Mouse (Mus musculus) limb, embryonic 15.5 days (tissue): ENCODE results near the gene Ap2s1. TPM values are rescaled to one million over a fixed set of nuclear protein-coding genes. Genes with fewer than 3 reads are reported as not detected.

Experiments
- ATAC-seq: fragments of 200-750 bp; cut with Nextera tagmentation; 2 replicates; pipeline ENCODE4 v1.8.0; 2017; ENCODE audit warnings: low read depth, moderate TSS enrichment; ENCODE audit not compliant: insufficient number of reproducible peaks, low FRiP score, low TSS enrichment
- H3K27ac ChIP-seq: fragments of 300-500 bp; sonication (generic); 2 replicates; pipeline ENCODE4 v1.5.1; 2015; ENCODE audit warnings: moderate library complexity, mild to moderate bottlenecking, inconsistent platforms
- H3K27me3 ChIP-seq: fragments of 300-500 bp; sonication (generic); 2 replicates; pipeline ENCODE4 v1.6.1; 2015; ENCODE audit warnings: inconsistent platforms
- H3K36me3 ChIP-seq: fragments of 300-500 bp; sonication (generic); 2 replicates; pipeline ENCODE4 v1.6.1; 2015; ENCODE audit warnings: inconsistent platforms
- H3K4me1 ChIP-seq: fragments of 300-500 bp; sonication (generic); 2 replicates; pipeline ENCODE4 v1.6.1; 2015; ENCODE audit warnings: inconsistent platforms
- H3K4me2 ChIP-seq: fragments of 300-500 bp; sonication (generic); 2 replicates; pipeline ENCODE4 v1.6.1; 2015; ENCODE audit warnings: mild to moderate bottlenecking, inconsistent platforms
- H3K4me3 ChIP-seq: fragments of 300-500 bp; sonication (generic); 2 replicates; pipeline ENCODE4 v1.5.1; 2015; ENCODE audit warnings: mild to moderate bottlenecking, inconsistent platforms
- H3K9ac ChIP-seq: fragments of 300-500 bp; sonication (generic); 2 replicates; pipeline ENCODE4 v1.6.1; 2015; ENCODE audit warnings: inconsistent platforms
- H3K9me3 ChIP-seq: fragments of 300-500 bp; sonication (generic); 2 replicates; pipeline ENCODE4 v1.6.1; 2016; ENCODE audit warnings: inconsistent platforms
- WGBS: fragments of 180-500 bp; shearing (Covaris S2); methylation state at CpG from one replicate; pipeline ENCODE4 v1.1.7; 2015; 5-methylcytosine and 5-hydroxymethylcytosine counted together
- polyA plus RNA-seq: library from polyadenylated mRNA; unstranded; fragments of >200 nt; fragmentation: Nextera tagmentation; extraction: Ambion mirVana; gene quantifications from 2 replicates; pipeline ENCODE4 v1.2.1, GENCODE M21; 2015

Gene Ap2s1
- polyA plus RNA-seq, 1 experiment from 2014 or later: 253 TPM

DNA sequence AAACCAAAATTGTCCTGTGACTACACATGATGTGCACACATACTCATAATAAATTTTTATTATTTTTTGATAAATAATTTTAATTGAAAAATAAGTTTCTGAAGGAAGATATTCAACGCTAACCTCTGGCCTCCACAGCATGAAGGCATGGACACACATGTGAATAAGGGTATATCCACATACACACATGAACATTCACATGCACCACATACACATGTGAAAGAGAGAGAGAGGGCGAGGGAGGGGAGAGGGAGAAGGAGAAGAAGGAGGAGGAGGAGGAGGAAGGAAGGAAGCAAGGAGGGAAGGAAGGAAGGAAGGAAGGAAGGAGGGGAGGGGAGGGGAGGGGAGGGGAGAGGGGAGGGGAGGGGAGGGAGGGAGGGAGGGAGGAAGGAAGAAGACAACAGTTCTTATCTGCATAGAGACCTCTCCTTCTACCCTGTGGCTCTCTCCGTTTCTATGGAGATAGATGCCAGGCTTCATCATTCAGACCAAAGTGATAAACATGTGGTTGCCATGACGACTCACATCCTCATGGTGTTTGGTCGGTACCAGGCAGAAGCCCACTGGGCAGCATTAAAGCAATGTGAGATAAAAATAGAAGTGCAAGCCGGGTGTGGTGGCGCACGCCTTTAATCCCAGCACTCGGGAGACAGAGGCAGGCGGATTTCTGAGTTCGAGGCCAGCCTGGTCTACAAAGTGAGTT, 20.8 kb downstream of the Ap2s1 start:
- Histone ChIP-seq H3K27me3 (no peaks in the 10 kb centered on the region), H3K36me3 (no peaks in the 10 kb centered on the region), H3K4me1 (peaks cover 11% of the 10 kb centered on the region), H3K9me3 (no peaks in the 10 kb centered on the region), H3K4me3 (no peak overlapping the region), H3K9ac (no peak overlapping the region), H3K27ac (no peak overlapping the region), H3K4me2 (no peak overlapping the region)
- WGBS: 79% methylated on average over 10 of the region's 11 CpGs
- no peak for ATAC-seq

DNA sequence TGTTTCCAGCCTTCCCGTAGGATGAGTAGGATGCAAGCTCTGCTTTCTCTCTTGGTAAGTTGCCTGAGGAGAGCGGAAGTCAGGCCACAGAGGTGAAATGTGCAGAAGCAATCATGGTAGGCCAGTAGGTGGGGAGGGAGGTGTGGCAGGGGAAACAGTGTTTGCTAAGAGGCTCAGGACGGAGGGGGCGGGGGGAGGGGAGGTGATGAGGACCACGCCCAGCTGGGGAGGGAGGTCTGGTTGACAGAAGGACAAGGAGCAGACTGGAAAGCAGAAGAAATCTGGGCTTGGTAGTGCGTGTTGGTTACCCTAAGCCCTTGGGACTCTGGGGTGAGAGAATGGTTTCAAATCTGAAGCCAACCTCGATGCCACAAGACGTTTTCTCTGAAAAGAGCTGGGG, 22.1 kb downstream of the Ap2s1 start:
- Histone ChIP-seq H3K27ac (peak overlapping the region; percentile 57; the same call in 1 of the 2 replicates), H3K27me3 (no peaks in the 10 kb centered on the region), H3K4me2 (no peak overlapping the region), H3K4me1 (peaks cover 11% of the 10 kb centered on the region), H3K9ac (no peak overlapping the region), H3K9me3 (no peaks in the 10 kb centered on the region), H3K36me3 (no peaks in the 10 kb centered on the region), H3K4me3 (no peak overlapping the region)
- no peak for ATAC-seq
- 22% methylated on average over 8 of the region's 8 CpGs for WGBS

DNA sequence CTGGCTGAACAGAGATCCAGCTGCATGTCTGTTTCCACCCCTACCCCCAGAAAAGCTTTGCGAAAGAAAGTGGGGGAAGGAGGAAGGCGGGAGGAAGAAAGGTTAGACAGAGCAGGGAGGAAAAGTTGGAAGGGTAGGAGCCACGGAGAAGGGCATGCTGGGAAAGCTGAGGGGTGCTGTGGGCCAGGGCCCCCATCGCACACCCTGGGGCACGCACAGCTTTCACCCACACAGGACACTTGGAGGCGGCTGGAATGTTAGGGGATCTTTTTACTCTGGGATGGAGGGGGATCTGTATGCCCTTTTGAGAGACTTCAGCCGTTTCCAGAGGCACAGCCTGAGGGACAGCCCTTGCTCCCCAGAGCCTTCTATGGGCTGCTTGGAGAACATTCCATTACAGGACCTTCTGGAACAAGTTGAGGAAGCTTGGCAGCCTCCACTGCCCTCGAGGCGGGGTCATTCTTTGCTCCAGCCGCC, 22.8 kb downstream of the Ap2s1 start:
- Histone ChIP-seq H3K27me3 (no peaks in the 10 kb centered on the region), H3K9ac (no peak overlapping the region), H3K27ac (peak overlapping the region; percentile 85), H3K4me1 (peaks cover 11% of the 10 kb centered on the region), H3K36me3 (no peaks in the 10 kb centered on the region), H3K9me3 (no peaks in the 10 kb centered on the region), H3K4me3 (no peak overlapping the region), H3K4me2 (peak overlapping the region; percentile 25; the same call in 1 of the 2 replicates)
- peak; percentile 57; the same call in 1 of the 2 replicates for ATAC-seq
- 20% methylated on average over 10 of the region's 10 CpGs for WGBS

DNA sequence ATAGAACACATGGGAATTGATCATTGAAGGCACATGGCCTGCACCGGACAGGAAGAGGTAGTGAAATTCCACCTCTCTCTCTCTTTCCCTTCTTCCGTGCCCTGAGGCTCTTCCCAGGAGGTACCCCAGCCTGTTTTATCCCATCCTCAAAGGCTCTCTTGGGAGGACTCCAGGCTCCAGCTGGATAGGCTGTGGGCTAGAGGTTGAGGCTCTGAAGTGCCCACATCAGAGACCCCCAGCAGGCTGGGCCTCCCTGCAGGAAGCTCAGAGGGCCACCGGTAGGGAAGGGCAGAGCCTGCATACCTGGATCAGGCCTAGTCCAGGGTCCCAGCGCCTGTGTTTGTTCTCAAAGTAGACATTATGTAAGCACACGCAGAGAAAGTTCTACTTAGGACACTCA, 23.4 kb downstream of the Ap2s1 start:
- H3K36me3 ChIP-seq: no peaks in the 10 kb centered on the region
- no peak for ATAC-seq
- H3K9me3 ChIP-seq: no peaks in the 10 kb centered on the region
- no peak overlapping the region for H3K4me3 ChIP-seq
- peak overlapping the region; percentile 78 for H3K27ac ChIP-seq
- 18% methylated on average over 5 of the region's 5 CpGs for WGBS
- no peak overlapping the region for H3K9ac ChIP-seq
- no peak overlapping the region for H3K4me2 ChIP-seq
- H3K27me3 ChIP-seq: no peaks in the 10 kb centered on the region
- H3K4me1 ChIP-seq: peaks cover 11% of the 10 kb centered on the region

DNA sequence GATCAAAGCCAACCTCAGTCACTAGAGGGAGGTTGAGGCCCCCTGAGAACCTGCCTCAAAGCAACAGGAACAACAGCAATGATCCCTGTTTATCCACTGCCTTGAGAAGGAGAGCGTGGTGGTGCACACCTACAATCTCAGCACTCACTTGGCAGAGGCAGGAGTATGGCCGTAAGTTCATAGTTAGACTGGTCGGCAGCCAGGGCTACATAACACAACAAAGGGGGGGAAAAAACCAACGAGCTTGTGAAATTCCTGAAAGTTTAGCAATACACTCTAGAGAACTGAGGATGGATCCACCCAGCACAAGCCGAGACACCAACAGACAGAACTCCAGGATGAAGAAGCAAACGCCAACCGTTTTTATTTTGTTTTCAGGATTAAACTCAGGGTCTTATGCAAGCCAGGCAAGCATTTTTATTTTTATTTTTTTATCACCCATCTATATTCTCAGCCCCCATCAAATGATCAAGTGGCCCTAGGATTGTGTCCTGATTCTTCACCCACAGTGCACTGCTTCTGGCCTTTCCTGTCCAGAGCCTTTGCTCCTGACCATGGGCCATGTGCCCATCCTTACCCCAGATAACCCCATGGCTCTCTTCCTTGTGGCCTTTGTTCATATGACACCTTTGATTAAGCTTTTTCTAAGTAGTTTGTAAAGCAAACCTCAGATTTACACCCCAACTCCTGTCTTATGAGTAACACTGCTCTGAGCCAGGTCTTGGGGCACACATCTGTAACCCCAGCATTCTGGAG, 25.4 kb downstream of the Ap2s1 start:
- Histone ChIP-seq H3K4me2 (no peak overlapping the region), H3K27ac (no peak overlapping the region), H3K4me3 (no peak overlapping the region), H3K36me3 (no peaks in the 10 kb centered on the region), H3K27me3 (no peaks in the 10 kb centered on the region), H3K9ac (no peak overlapping the region), H3K9me3 (no peaks in the 10 kb centered on the region), H3K4me1 (peaks cover 11% of the 10 kb centered on the region)
- whole genome bisulfite sequencing: 76% methylated on average over 7 of the region's 7 CpGs
- ATAC-seq: no peak

DNA sequence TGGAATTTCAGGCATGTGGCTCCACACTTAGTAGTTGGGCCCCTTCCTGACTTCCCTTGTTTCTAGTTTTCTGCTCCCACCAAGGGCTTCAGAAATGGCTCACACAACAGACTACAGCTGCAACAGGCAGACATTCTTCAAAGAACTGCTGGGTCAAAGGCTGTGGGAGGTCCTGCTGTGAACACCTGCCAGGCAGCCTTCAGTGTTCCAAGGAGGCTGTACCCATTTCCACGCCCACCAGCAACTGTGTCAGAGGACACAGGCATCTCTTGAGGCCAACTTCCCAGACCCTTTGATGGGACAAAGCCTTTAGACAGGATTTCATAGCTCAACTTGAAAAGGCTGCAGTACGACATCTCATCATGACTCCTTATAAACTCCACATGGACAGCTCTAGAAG, 28.2 kb downstream of the Ap2s1 start:
- Histone ChIP-seq H3K4me3 (no peak overlapping the region), H3K36me3 (no peaks in the 10 kb centered on the region), H3K9ac (no peak overlapping the region), H3K27ac (no peak overlapping the region), H3K27me3 (no peaks in the 10 kb centered on the region), H3K4me2 (no peak overlapping the region), H3K4me1 (peaks cover 5% of the 10 kb centered on the region), H3K9me3 (no peaks in the 10 kb centered on the region)
- WGBS: 46% methylated on average over 2 of the region's 2 CpGs
- no peak for ATAC-seq

DNA sequence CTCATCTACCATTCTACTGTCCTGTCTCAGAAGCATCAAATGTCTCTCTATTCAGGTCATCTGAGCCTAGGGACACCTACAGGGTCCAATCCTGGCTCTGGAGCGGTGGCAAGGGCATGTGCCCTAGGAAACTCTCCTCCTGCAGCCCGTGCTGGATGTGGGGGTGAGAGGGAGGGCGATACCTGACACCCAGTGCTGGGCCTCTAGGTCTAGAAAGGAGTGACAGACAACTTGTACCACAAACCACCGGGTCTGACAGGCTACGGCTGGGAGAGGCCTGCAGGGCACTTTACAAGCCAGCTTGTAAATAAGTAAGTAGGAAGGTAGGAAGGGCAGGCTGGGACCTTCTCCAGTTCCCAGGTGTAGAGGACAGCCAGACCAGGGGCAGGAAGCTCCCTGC, 37.7 kb downstream of the Ap2s1 start:
- Histone ChIP-seq H3K27me3 (no peaks in the 10 kb centered on the region), H3K9ac (no peak overlapping the region), H3K4me1 (peaks cover 4% of the 10 kb centered on the region), H3K27ac (no peak overlapping the region), H3K4me3 (no peak overlapping the region), H3K9me3 (no peaks in the 10 kb centered on the region), H3K4me2 (no peak overlapping the region), H3K36me3 (no peaks in the 10 kb centered on the region)
- WGBS: 22% methylated on average over 5 of the region's 5 CpGs
- no peak for ATAC-seq

DNA sequence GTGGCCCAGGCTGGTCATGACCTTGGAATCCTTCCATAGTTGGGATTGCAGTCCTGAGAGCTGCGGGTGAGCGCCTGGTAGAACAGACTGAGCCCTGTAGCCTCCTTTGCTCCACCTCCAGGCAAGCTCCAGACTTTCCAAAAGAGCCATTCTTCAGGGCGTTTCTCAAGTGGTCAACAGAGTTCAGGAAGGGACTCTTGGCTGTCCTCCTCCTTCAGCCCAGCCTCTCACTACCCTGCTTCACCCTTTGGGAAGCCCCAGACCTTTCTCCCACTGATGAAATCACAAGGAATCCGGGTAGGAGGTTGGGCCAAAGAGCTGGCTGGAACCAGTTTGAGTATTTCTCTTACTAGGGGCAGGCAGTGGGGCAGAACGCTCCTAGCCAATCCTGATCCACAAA, 41.9 kb downstream of the Ap2s1 start:
- H3K4me3 ChIP-seq: no peak overlapping the region
- no peaks in the 10 kb centered on the region for H3K9me3 ChIP-seq
- no peak overlapping the region for H3K4me2 ChIP-seq
- no peaks in the 10 kb centered on the region for H3K27me3 ChIP-seq
- ATAC-seq: no peak
- no peaks in the 10 kb centered on the region for H3K36me3 ChIP-seq
- no peak overlapping the region for H3K9ac ChIP-seq
- H3K27ac ChIP-seq: no peak overlapping the region
- peaks cover 42% of the 10 kb centered on the region for H3K4me1 ChIP-seq
- 66% methylated on average over 5 of the region's 5 CpGs for WGBS

DNA sequence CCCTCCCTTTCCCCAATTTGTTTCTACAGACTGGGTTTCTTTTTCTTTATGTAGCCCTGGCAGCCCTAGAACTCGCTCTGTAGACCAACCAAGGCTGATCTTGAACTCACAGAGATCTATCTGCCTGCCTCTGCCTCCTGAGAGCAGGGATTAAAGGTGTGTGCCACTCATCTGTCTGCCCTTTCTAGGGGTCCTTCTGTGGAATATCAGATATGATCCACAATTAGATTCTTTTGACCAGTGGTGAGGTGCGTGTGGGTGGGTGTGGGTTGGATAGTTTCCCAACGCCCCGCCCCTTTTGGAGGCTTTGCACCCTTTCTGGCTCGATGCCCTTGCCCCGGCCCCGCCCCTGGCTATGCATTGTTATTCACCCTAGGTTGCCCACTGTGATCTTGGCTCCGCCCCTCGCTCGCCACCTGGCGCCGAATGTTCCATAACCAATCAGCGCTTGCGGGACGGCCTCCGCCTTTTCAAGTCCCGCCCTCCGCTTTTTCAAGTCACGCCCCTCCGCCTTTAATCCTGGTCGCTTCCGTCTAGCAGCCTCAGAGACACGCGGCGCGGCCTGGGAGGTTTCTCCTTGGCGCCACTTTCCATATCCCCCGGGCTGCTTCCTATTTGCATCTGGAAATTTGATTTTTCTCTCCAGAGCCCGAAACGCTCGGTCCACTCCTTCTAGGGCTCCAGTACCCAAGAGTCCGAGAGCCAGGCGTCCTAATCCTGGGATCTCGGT, 42.8 kb downstream of the Ap2s1 start, which contains the start of gene Slc1a5:
Gene Slc1a5, plus strand, starts transcription at position 516 of the 730 bp plus-strand sequence.
- ATAC-seq: peak; percentile 78
- Histone ChIP-seq H3K9ac (peak within 1 kb of the TSS; percentile 65), H3K9me3 (no peaks in the 10 kb centered on the region), H3K36me3 (no peaks in the 10 kb centered on the region), H3K27ac (peak within 1 kb of the TSS; percentile 63), H3K4me1 (peaks cover 42% of the 10 kb centered on the region), H3K27me3 (no peaks in the 10 kb centered on the region), H3K4me3 (peak within 1 kb of the TSS; percentile 66), H3K4me2 (peak within 1 kb of the TSS; percentile 99)
- WGBS: 3% methylated on average over 34 of the region's 34 CpGs

DNA sequence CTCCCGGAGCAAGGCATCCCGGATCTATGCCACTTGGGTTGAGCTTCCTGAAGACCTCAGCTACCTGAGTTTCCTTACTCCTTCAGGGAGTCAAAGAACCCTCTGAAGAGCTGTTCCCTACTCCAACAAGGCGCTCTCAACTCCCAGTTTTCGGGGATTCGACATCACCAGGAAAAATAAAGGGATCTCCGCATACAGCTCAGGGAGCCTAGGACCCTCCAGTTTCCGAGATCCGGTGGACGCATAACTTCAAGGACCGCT, 43.3 kb downstream of the Ap2s1 start:
- Histone ChIP-seq H3K4me3 (peak overlapping the region; percentile 66), H3K9ac (peak overlapping the region; percentile 65), H3K4me2 (peak overlapping the region; percentile 99), H3K27ac (peak overlapping the region; percentile 63), H3K4me1 (peaks cover 42% of the 10 kb centered on the region), H3K27me3 (no peaks in the 10 kb centered on the region), H3K9me3 (no peaks in the 10 kb centered on the region), H3K36me3 (no peaks in the 10 kb centered on the region)
- no peak for ATAC-seq
- WGBS: 0% methylated on average over 10 of the region's 10 CpGs

DNA sequence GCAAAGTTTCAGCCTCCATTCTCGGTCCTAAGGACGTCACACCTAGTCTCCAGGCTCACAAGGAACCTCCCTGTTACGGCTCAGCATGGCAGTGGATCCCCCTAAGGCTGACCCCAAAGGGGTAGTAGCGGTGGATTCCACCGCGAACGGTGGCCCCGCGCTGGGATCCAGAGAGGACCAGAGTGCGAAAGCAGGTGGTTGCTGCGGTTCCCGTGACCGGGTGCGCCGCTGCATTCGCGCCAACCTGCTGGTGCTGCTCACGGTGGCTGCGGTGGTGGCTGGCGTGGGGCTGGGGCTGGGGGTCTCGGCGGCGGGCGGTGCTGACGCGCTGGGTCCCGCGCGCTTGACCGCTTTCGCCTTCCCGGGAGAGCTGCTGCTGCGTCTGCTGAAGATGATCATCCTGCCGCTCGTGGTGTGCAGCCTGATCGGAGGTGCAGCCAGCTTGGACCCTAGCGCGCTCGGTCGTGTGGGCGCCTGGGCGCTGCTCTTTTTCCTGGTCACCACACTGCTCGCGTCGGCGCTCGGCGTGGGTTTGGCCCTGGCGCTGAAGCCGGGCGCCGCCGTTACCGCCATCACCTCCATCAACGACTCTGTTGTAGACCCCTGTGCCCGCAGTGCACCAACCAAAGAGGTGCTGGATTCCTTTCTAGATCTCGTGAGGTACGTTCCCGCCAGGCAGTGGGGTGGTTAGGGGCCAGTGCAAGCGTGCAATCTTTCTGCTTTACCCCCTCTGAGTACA, 43.8 kb downstream of the Ap2s1 start:
- Histone ChIP-seq H3K4me2 (peak overlapping the region; percentile 99), H3K4me1 (peaks cover 42% of the 10 kb centered on the region), H3K27ac (peak overlapping the region; percentile 63), H3K4me3 (peak overlapping the region; percentile 66), H3K27me3 (no peaks in the 10 kb centered on the region), H3K36me3 (0 out of 2 replicates have a peak, but pooled peaks cover 3% of the 10 kb centered on the region), H3K9me3 (no peaks in the 10 kb centered on the region), H3K9ac (peak overlapping the region; percentile 65)
- no peak for ATAC-seq
- under 1% methylated on average over 60 of the region's 60 CpGs for WGBS
